Mouse (Mus musculus) megakaryocyte progenitor cell, adult 5-6 weeks (primary cell): ENCODE data around the gene Nudt3. TPM values are rescaled to one million over a fixed set of nuclear protein-coding genes. Genes with fewer than 3 reads are reported as not detected.
A peak's percentile ranks its signal among the peaks of the same experiment; 100 is the strongest.
"Not testable (repeated sequence)": the region's sequence is repeated elsewhere in the genome, so short reads cannot be mapped to it uniquely, and the experiment has no call there.

Source experiments
- ATAC-seq: replicated peaks from 2 replicates; pipeline ENCODE4 v1.8.0; 2016; ENCODE audit warnings: mild to moderate bottlenecking, moderate TSS enrichment, inconsistent platforms; ENCODE audit not compliant: poor library complexity
- total RNA-seq, 2 experiments: library from RNA; stranded (forward) in 1 of 2; stranded (reverse) in 1 of 2; fragments of 157-497, 149-512 nt in 1 of 2; fragments of 200-1000 nt in 1 of 2; gene quantifications; 2 replicates each; pipeline versions ENCODE4 v1.2.3 to v1.2.4; 2015 to 2017

The Nudt3 gene
- total RNA-seq (2015) (70.9 and 74.6 TPM in 2 replicates), total RNA-seq (2017) (171 and 186 TPM in 2 replicates)

GRCm38 (mm10) chr17:27623360-27624326, at the start of gene Nudt3:
TSS of gene Nudt3 (minus strand) at chr17:27623495.
- ATAC-seq = peak; percentile 55

GRCm38 (mm10) chr17:27671720-27672119, 48.4 kb upstream of the Nudt3 start:
- no peak for ATAC-seq

DNA sequence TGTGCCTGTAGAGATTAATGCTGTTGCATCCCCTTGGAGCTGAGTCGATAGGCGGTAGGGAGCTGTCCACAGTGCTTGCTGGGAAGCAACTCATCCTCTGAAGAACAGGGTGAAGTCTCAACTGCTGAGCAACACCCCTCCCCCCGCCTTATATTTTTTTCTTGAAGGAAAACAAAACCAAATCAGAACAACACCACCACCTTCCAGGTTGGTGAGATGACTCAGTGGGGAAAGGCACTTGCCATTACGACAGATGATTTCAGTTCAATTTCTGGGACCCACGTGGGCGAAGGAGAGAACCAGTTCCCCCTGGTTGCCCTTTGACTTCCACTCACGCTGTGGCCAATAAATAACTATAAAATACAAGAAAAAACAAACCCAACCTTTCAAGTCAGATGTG, 35.5 kb upstream of the Nudt3 start:
- ATAC-seq = no peak

GRCm38 (mm10) chr17:27657123-27657522, 33.8 kb upstream of the Nudt3 start:
- no peak for ATAC-seq

- ATAC-seq = no peak
These were observed 33.1 kb upstream of the Nudt3 start for GRCm38 (mm10) chr17:27656414-27656813.

DNA sequence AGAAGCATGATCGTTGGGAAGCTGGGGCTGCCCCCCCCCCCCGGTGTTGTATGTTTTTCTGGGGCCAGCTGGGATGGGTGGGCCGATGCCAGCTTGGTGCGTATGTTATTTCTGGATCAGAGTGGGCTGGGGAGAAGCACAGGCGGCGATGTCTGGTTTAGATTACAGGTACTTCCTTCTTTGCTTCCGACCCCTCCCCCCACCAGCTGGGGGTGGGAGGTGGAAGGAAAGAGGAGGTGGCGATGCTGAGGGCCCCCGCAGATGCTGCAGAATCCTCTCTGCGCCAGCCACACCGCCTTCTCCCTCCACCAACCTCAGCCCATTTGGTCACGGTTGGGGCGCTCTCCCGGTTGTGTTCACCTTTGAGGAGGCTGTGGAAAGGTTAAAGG, 32.7 kb upstream of the Nudt3 start:
- no peak for ATAC-seq

DNA sequence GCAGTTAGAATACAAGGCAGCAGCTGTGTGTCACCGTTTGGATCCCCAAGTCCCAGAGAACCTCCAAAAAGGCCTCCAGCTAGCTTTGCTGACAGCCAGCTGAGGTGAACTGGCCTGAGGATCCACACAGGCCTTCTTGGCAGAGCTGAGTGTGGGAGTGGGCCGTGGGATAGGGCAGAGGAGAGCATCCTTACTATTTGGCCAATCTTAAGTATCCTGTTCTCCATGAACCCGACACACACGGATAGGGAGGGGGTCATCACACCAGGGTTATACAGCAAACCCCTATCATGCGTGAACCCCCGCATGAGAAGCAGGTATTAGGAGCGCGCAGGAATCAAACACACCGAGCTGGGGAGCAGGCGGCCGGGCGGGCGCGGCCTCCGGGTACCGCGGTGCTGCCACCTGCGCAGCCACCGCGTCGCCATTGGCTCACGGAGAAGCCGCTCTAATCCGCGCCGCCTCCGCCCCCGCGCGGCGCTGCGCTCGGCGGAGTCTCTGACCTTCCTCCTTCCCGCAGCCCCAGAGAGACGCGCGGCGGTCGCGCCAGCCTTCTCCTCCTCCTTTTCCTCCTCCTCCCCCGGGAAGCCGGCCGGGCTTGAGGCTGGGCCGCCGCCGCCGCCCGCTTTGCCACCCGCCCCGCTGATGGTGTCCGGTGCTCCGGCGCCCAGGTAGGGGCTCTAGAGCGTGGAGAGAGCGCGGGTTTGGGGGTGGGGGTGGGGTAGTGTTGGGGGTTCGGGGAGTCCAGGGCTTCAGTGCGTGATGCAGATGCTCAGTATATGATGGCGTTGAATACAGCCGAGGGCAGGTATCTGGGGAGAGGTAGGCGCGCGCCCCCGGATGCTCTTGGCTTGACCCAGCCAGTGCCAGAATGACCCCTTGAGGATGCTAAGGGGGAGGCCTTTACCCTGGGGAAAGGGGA, 32.1 kb upstream of the Nudt3 start, which contains the start of gene Pacsin1:
Gene Pacsin1, plus strand, starts transcription at position 421 of the 922 bp plus-strand sequence.
- peak; percentile 34; the same call in 1 of the 2 replicates for ATAC-seq

DNA sequence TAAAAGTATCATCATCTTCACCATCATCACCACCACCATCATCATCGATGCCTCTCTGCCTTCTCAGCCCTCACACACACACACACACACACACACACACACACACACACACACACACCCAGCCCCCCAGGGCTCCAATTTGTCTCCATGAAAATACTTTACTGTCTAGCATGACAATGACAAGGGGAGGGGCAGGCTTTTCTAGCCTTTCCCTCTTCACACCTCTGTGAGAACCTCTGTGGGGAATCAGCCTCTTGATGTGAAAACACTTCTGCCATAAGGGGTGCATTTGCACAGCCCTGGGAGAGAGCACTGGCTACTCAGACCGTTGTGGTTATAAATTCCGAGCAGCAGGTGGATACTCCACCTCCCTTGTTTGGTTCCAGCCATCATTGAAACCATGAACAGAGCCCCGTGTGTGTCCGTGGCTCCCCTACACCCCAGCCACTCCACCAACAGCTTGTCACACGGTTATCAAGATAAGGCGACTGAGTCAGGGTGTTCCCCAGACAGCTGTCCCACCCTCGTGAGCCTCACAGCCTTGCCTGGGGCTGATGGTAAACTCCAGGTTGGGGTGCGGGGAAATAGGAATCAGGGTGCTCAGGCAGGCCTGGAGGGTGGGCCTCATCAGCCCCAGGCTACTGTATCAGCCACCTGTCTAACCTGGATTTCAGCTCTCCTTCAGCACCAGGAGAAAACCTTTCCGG, 30.1 kb upstream of the Nudt3 start:
- peak; percentile 43 for ATAC-seq

- 0 out of 2 replicates have a peak, but pooled peaks have one; percentile 7 for ATAC-seq
These were observed 28.9 kb upstream of the Nudt3 start for GRCm38 (mm10) chr17:27652046-27652790.

DNA sequence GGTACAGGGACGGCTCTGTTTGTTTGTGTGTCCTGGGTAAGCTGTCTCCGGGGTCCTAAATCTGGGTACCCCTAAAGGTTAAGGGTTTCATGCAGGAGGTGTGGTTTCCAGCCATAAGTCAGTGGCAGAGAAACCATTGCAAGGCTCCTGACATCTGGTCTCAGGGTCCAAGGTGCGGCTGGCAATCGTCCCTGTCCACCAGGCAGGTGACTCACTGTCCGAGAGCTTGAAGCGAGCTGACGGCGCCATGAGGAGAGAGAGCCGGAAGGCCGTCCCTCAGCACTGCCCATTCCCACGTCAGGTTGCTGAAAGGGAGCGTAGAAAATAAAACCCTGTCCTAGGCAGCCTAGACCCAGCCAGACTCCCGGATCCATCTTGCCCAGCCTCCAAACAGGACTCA, 27.3 kb upstream of the Nudt3 start:
- ATAC-seq = no peak

- ATAC-seq = peak; percentile 90
These were observed 26.9 kb upstream of the Nudt3 start for GRCm38 (mm10) chr17:27650160-27650559.

DNA sequence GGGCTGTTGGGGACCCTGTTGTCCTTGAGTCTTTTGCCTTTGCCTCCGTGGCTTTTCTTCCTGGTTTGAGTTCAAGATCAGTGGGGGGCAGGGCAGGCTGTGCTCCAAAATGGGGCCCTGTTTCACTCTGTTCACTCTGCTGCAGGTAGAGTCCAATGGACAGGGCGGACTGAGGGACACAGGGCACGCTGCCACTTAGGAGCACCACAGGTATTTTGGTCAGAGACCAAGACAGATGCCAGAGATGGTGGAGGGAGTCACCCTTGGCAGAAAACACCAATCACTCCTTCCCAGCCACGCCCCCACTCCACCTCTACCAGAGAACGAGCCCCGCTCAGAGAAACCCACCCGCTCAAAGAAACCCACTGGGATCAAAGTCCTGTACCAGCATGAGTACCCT, 22.5 kb upstream of the Nudt3 start:
- ATAC-seq = no peak

DNA sequence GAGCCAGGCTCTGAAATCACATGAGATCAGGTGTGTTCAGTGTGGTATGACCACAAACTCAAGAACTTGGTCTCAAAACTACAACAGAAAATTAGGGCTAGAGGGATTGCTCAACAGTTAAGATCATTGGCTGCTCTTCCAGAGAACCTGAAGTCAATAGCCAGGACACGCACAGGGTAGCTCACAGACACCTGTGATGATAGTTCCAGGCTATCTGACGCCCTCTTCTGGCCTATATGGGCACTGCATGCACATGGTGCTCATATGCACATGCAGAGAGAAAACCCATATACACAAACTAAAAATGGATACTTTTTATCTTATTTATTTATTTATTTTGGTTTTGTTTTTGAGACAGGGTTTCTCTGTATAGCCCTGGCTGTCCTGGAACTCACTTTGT, 21.3 kb upstream of the Nudt3 start:
- ATAC-seq = no peak

GRCm38 (mm10) chr17:27643756-27644155, 20.5 kb upstream of the Nudt3 start:
- ATAC-seq = no peak

DNA sequence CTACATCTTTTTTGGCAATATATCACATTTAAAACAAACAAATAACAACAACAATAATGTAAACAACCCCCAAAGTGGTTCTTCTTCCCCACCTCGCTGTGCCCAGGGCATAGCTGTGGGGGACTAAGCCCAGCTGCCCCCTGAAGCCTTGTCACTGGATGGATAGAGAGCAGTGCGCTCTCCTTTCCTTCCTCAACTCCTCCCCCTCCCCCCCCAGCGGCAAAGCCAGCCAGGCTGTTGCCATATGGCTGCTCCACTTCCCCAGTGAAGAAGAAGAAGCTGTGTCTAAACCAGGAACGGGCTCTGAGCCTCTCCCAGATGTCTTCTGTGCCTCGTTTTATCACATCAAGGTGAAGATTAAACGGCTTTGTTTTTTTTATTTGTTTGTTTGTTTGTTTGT, 19.8 kb upstream of the Nudt3 start:
- ATAC-seq = peak; percentile 51

- peak; percentile 72 for ATAC-seq
These were observed 19.3 kb upstream of the Nudt3 start for GRCm38 (mm10) chr17:27642491-27643062.

GRCm38 (mm10) chr17:27639851-27640250, 16.6 kb upstream of the Nudt3 start:
- not testable (repeated sequence) for ATAC-seq

DNA sequence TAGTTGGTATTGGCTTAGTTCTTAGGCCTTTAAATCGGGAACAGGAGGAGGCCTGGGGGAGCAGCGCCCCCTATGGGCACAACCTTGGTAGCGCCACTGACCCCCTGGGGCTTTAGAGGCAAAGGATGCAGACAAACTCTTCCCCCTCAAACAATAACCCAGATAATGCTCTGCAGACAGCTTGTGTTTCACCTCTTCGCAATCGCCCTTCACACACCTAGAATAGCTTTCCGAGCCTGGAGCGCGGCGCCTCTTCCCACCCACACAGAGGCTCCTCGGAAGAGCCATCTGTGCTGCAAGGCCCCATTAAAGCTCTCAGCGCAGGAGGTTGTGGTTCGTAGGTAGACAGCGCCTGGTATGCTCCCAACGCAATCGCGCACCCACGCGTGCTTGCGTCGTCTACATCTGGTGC, 15.6 kb upstream of the Nudt3 start:
- ATAC-seq = no peak

DNA sequence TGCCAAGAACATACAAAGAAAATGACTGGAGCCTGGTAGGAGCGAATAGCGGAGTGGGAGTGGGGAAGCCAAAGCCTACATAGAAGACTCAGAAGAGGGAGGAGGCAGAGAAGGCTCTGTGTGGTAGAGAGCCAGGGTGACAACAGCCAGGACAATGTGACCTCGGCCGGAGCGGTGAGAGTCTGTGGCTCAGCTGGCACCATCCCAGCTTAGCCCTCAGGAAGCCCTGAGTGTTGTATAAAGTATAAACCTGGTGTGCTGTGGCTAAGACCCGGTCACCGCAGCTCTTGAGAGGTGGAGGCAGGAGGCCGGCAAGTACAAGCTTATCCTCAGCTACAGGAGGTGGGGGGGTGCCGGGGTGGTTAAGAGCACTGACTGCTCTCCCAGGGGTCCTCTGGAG, 14.0 kb upstream of the Nudt3 start:
- no peak for ATAC-seq
